Mouse (Mus musculus): ENCODE data around the gene Csf2rb2.
A peak's percentile ranks its signal among the peaks of the same experiment; 100 is the strongest.
"Not testable (repeated sequence)": the region's sequence is repeated elsewhere in the genome, so short reads cannot be mapped to it uniquely, and the experiment has no call there.

The Csf2rb2 gene

GRCm38 (mm10) chr15:78318338-78319171, 13.0 kb upstream of the Csf2rb2 start:
- DNase-seq (ENCODE audit: low read depth): not testable (repeated sequence)

- not testable (repeated sequence) for DNase-seq (ENCODE audit: low read depth)
Measured at GRCm38 (mm10) chr15:78313659-78314058, 8.1 kb upstream of the Csf2rb2 start.

- not testable (repeated sequence) for DNase-seq (ENCODE audit: low read depth)
Measured at GRCm38 (mm10) chr15:78312421-78313233, 7.1 kb upstream of the Csf2rb2 start.

- DNase-seq (ENCODE audit: low read depth): no peak
Measured at GRCm38 (mm10) chr15:78310971-78311370, 5.5 kb upstream of the Csf2rb2 start.

- no peak for DNase-seq (ENCODE audit: low read depth)
Measured at GRCm38 (mm10) chr15:78309865-78310264, 4.3 kb upstream of the Csf2rb2 start.

- DNase-seq (ENCODE audit: low read depth): no peak
Measured at GRCm38 (mm10) chr15:78303665-78304233, 1.8 kb downstream of the Csf2rb2 start.

GRCm38 (mm10) chr15:78302718-78303117, 2.8 kb downstream of the Csf2rb2 start:
- no peak for DNase-seq (ENCODE audit: low read depth)

GRCm38 (mm10) chr15:78300773-78301172, 4.7 kb downstream of the Csf2rb2 start:
- peak; percentile 29 for DNase-seq (ENCODE audit: low read depth)

- DNase-seq (ENCODE audit: low read depth): no peak
Measured at GRCm38 (mm10) chr15:78299641-78300040, 5.9 kb downstream of the Csf2rb2 start.

GRCm38 (mm10) chr15:78298558-78298957, 7.0 kb downstream of the Csf2rb2 start:
- no peak for DNase-seq (ENCODE audit: low read depth)

- no peak for DNase-seq (ENCODE audit: low read depth)
Measured at GRCm38 (mm10) chr15:78293716-78294115, 11.8 kb downstream of the Csf2rb2 start.

GRCm38 (mm10) chr15:78293228-78293627, 12.3 kb downstream of the Csf2rb2 start:
- DNase-seq (ENCODE audit: low read depth): not testable (repeated sequence)

GRCm38 (mm10) chr15:78289775-78290174, 15.7 kb downstream of the Csf2rb2 start:
- not testable (repeated sequence) for DNase-seq (ENCODE audit: low read depth)

GRCm38 (mm10) chr15:78287941-78288340, 17.6 kb downstream of the Csf2rb2 start:
- DNase-seq (ENCODE audit: low read depth): no peak

- no peak for DNase-seq (ENCODE audit: low read depth)
Measured at GRCm38 (mm10) chr15:78278308-78278707, 27.2 kb downstream of the Csf2rb2 start.

GRCm38 (mm10) chr15:78271208-78271607, 34.3 kb downstream of the Csf2rb2 start:
- DNase-seq (ENCODE audit: low read depth): no peak

- no peak for DNase-seq (ENCODE audit: low read depth)
Measured at GRCm38 (mm10) chr15:78267865-78268264, 37.7 kb downstream of the Csf2rb2 start.

GRCm38 (mm10) chr15:78267441-78267840, 38.1 kb downstream of the Csf2rb2 start:
- DNase-seq (ENCODE audit: low read depth): no peak

GRCm38 (mm10) chr15:78263286-78263685, 42.2 kb downstream of the Csf2rb2 start:
- DNase-seq (ENCODE audit: low read depth): no peak

GRCm38 (mm10) chr15:78260668-78261333, 44.7 kb downstream of the Csf2rb2 start:
- DNase-seq (ENCODE audit: low read depth): no peak

- no peak for DNase-seq (ENCODE audit: low read depth)
Measured at GRCm38 (mm10) chr15:78258246-78258865, 47.2 kb downstream of the Csf2rb2 start.
